Mouse (Mus musculus) CH12.LX (cell line): Measurements from ENCODE around the gene Ssbp2. TPM values are rescaled to one million over a fixed set of nuclear protein-coding genes. Genes with fewer than 3 reads are reported as not detected.

Source experiments
- DNase-seq: peaks from one replicate; pipeline ENCODE4 v3.0.0-alpha.2; 2013; ENCODE audit errors: extremely low read depth
- H3K27ac ChIP-seq: 2 replicates; pipeline ENCODE4 v1.5.1; 2012; ENCODE audit warnings: low read depth, mild to moderate bottlenecking, control low read depth, moderate library complexity; ENCODE audit not compliant: insufficient read depth
- H3K27me3 ChIP-seq: replicated peaks from 2 replicates; pipeline ENCODE3; 2012; ENCODE audit warnings: inconsistent platforms
- H3K36me3 ChIP-seq, 2 experiments: replicated peaks in 1 of 2; 2 replicates each; pipeline versions ENCODE3 to v1.6.1; 2012; ENCODE audit warnings: inconsistent platforms in 1 of 2, low read length in 1 of 2, mild to moderate bottlenecking in 1 of 2, mixed read lengths in 1 of 2, moderate library complexity in 1 of 2; ENCODE audit not compliant: control insufficient read depth in 1 of 2, insufficient read depth in 1 of 2
- H3K4me1 ChIP-seq, 2 experiments: 2 replicates each; pipeline ENCODE4 v1.6.1; 2012; ENCODE audit warnings: inconsistent platforms in 1 of 2, moderate library complexity in 1 of 2; ENCODE audit not compliant: insufficient read depth in 2 of 2, control insufficient read depth in 1 of 2
- H3K4me2 ChIP-seq: 2 replicates; pipeline ENCODE4 v1.6.1; 2012; ENCODE audit warnings: low read depth, mild to moderate bottlenecking, control low read depth; ENCODE audit not compliant: poor library complexity, insufficient read depth, severe bottlenecking
- H3K4me3 ChIP-seq, 3 experiments: fragments of 150-350 bp in 1 of 3; sonication (generic) in 1 of 3; replicated peaks in 1 of 3; 2 replicates each; pipeline versions ENCODE3 to v1.5.1; 2011 to 2012; ENCODE audit warnings: low read depth in 2 of 3, low read length in 2 of 3, mild to moderate bottlenecking in 2 of 3, moderate library complexity in 2 of 3, control low read depth in 1 of 3, improper control_type of control experiment in 1 of 3, inconsistent platforms in 1 of 3, mixed read lengths in 1 of 3; ENCODE audit not compliant: poor library complexity in 1 of 3
- H3K79me2 ChIP-seq: replicated peaks from 2 replicates; pipeline ENCODE4 v1.6.1; 2012; ENCODE audit warnings: mild to moderate bottlenecking, moderate library complexity; ENCODE audit not compliant: control insufficient read depth, poor library complexity, insufficient read depth, severe bottlenecking; ENCODE audit errors: extremely low read depth
- H3K9ac ChIP-seq: 2 replicates; pipeline ENCODE4 v1.6.1; 2012; ENCODE audit warnings: low read depth, mild to moderate bottlenecking, control low read depth, moderate library complexity; ENCODE audit not compliant: insufficient read depth
- H3K9me3 ChIP-seq: replicated peaks from 2 replicates; pipeline ENCODE3; 2012; ENCODE audit warnings: low read length, inconsistent platforms, mixed read lengths
- CHD1 ChIP-seq: IDR thresholded peaks from 2 replicates; pipeline ENCODE4 v1.6.1; 2012; ENCODE audit warnings: low read depth, low read length, improper control_type of control experiment, inconsistent platforms
- ELF1 ChIP-seq: IDR thresholded peaks from 2 replicates; pipeline ENCODE4 v1.6.1; 2014; ENCODE audit warnings: low read depth, mild to moderate bottlenecking, inconsistent platforms, low read length, improper control_type of control experiment
- ETS1 ChIP-seq: conservative IDR thresholded peaks from 2 replicates; pipeline ENCODE4 v1.6.1; 2012; ENCODE audit warnings: low read depth, mild to moderate bottlenecking, inconsistent platforms, low read length, improper control_type of control experiment, moderate library complexity
- GABPA ChIP-seq: IDR thresholded peaks from 2 replicates; pipeline ENCODE4 v1.6.1; 2012; ENCODE audit warnings: low read depth, low read length, improper control_type of control experiment, inconsistent platforms; ENCODE audit not compliant: insufficient replicate concordance
- HCFC1 ChIP-seq: IDR thresholded peaks from 2 replicates; pipeline ENCODE4 v1.6.1; 2012; ENCODE audit warnings: low read depth, mild to moderate bottlenecking, inconsistent platforms, low read length, improper control_type of control experiment
- IRF4 ChIP-seq: IDR thresholded peaks from 2 replicates; pipeline ENCODE4 v1.6.1; 2014; ENCODE audit warnings: low read depth, mild to moderate bottlenecking, inconsistent platforms, low read length, improper control_type of control experiment
- JUN ChIP-seq: IDR thresholded peaks from 2 replicates; pipeline ENCODE4 v1.6.1; 2011; ENCODE audit warnings: low read depth, mild to moderate bottlenecking, low read length, improper control_type of control experiment, moderate library complexity; ENCODE audit not compliant: insufficient read depth
- MAZ ChIP-seq: IDR thresholded peaks from 2 replicates; pipeline ENCODE4 v1.6.1; 2012; ENCODE audit warnings: low read depth, mild to moderate bottlenecking, inconsistent platforms, low read length, improper control_type of control experiment, moderate library complexity
- MEF2A ChIP-seq: IDR thresholded peaks from 2 replicates; pipeline ENCODE4 v1.6.1; 2014; ENCODE audit warnings: low read depth, mild to moderate bottlenecking, inconsistent platforms, low read length, improper control_type of control experiment, borderline replicate concordance
- MXI1 ChIP-seq: IDR thresholded peaks from 2 replicates; pipeline ENCODE4 v1.6.1; 2011; ENCODE audit warnings: mild to moderate bottlenecking, low read depth, low read length, improper control_type of control experiment
- NELFE ChIP-seq: IDR thresholded peaks from 2 replicates; pipeline ENCODE4 v1.6.1; 2011; ENCODE audit warnings: low read depth, low read length, improper control_type of control experiment
- NRF1 ChIP-seq: IDR thresholded peaks from 2 replicates; pipeline ENCODE4 v1.6.1; 2014; ENCODE audit warnings: low read depth, mild to moderate bottlenecking, inconsistent platforms, low read length, improper control_type of control experiment, moderate library complexity
- PAX5 ChIP-seq: IDR thresholded peaks from 2 replicates; pipeline ENCODE4 v1.6.1; 2012; ENCODE audit warnings: low read length, inconsistent platforms, mixed read lengths
- POLR2AphosphoS2 ChIP-seq: IDR thresholded peaks from 2 replicates; pipeline ENCODE4 v1.6.1; 2011; ENCODE audit warnings: low read depth, low read length, improper control_type of control experiment
- RAD21 ChIP-seq: IDR thresholded peaks from 2 replicates; pipeline ENCODE4 v1.6.1; 2011; ENCODE audit warnings: low read depth, mild to moderate bottlenecking, low read length, improper control_type of control experiment, moderate library complexity
- SMC3 ChIP-seq: IDR thresholded peaks from 2 replicates; pipeline ENCODE4 v1.6.1; 2011; ENCODE audit warnings: low read depth, low read length, improper control_type of control experiment
- TBP ChIP-seq: conservative IDR thresholded peaks from 2 replicates; pipeline ENCODE4 v1.6.1; 2011; ENCODE audit warnings: low read depth, low read length, improper control_type of control experiment
- TCF12 ChIP-seq: IDR thresholded peaks from 2 replicates; pipeline ENCODE4 v1.6.1; 2014; ENCODE audit warnings: low read depth, mild to moderate bottlenecking, inconsistent platforms, low read length, improper control_type of control experiment
- UBTF ChIP-seq: IDR thresholded peaks from 2 replicates; pipeline ENCODE4 v1.6.1; 2012; ENCODE audit warnings: low read depth, mild to moderate bottlenecking, inconsistent platforms, low read length, improper control_type of control experiment, moderate library complexity
- USF1 ChIP-seq: IDR thresholded peaks from 2 replicates; pipeline ENCODE4 v1.6.1; 2014; ENCODE audit warnings: low read depth, mild to moderate bottlenecking, inconsistent platforms, low read length, improper control_type of control experiment
- USF2 ChIP-seq: conservative IDR thresholded peaks from 2 replicates; pipeline ENCODE4 v1.6.1; 2011; ENCODE audit warnings: low read depth, low read length, improper control_type of control experiment
- ZKSCAN1 ChIP-seq: IDR thresholded peaks from 2 replicates; pipeline ENCODE4 v1.6.1; 2012; ENCODE audit warnings: low read depth, inconsistent platforms, low read length, improper control_type of control experiment, borderline replicate concordance
- ZMIZ1 ChIP-seq: IDR thresholded peaks from 2 replicates; pipeline ENCODE4 v1.6.1; 2012; ENCODE audit warnings: low read depth, mild to moderate bottlenecking, inconsistent platforms, low read length, improper control_type of control experiment
- dilution Hi-C: fragments of 300-500 bp; cut with MboI; formaldehyde crosslinking; loops from 2 replicates; pipeline ENCODE4 v1.14.3; 2020; ENCODE audit warnings: low sequenced_read_pairs; ENCODE audit not compliant: extremely low pct_unique_long_range_greater_than_20kb, extremely low pct_ligation_motif_present
- in situ Hi-C: fragments of 300-500 bp; cut with MboI; formaldehyde crosslinking; loops from 3 replicates; pipeline ENCODE4 v1.14.3; 2019; ENCODE audit warnings: low sequenced_read_pairs, low pct_ligation_motif_present, low pct_unique_long_range_greater_than_20kb, mixed read lengths
- polyA plus RNA-seq: library from polyadenylated mRNA; unstranded; fragments of >175 nt; gene quantifications from 2 replicates; pipeline ENCODE4 v1.2.1, GENCODE M21; 2012; ENCODE audit warnings: low read depth; ENCODE audit not compliant: insufficient read length
- total RNA-seq, 2 experiments: library from RNA; depleted of rRNA; stranded (reverse); fragments of 300-350 nt in 1 of 2; fragments of >200 nt in 1 of 2; gene quantifications; 2 replicates each; pipeline ENCODE4 v1.2.3; 2012 to 2014

Gene Ssbp2
- total and polyA plus RNA-seq, 3 experiments, result 1.9 to 3.6 (median 1.9) TPM

DNA sequence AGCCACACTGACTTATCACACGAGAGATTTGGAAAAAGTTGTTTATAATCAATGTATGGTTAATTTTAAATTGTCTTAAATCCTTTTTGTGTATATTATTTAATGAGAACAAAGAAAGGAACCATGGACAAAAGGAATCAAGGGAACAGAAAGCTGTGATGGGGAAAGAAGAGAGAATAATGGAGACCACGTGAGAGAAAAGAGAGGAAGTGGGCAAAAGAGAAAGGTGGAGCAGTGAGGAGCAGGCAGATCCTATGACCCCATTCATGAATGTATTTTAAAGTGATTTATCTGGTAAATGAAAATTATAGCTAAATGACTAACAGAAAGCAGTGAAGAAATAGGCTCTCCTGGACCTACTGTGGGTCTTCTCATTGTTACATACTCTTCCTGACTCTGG lies 128.4 kb downstream of the Ssbp2 start:
- dilution Hi-C loops (no loop called here), in situ Hi-C loops (no loop called here)
- H3K9me3 ChIP-seq, result no peaks in the 10 kb centered on the region
- no peak overlapping the region for H3K9ac ChIP-seq
- no peaks in the 10 kb centered on the region for H3K79me2 ChIP-seq
- no peak overlapping the region for H3K4me3 ChIP-seq
- H3K4me1 ChIP-seq, result no peaks in the 10 kb centered on the region
- no peak overlapping the region for H3K27ac ChIP-seq
- no peak for TF ChIP-seq PAX5
- TF ChIP-seq JUN, result no peak
- TF ChIP-seq NRF1, result no peak
- TF ChIP-seq HCFC1, result no peak
- no peak for TF ChIP-seq IRF4
- TF ChIP-seq ETS1, result no peak
- TF ChIP-seq ELF1, result no peak
- TF ChIP-seq CHD1, result no peak
- no peak for TF ChIP-seq MEF2A
- TF ChIP-seq SMC3, result no peak
- TF ChIP-seq TBP, result no peak
- no peak for TF ChIP-seq GABPA
- no peak for TF ChIP-seq MAZ
- no peak for TF ChIP-seq ZKSCAN1
- TF ChIP-seq RAD21, result no peak
- TF ChIP-seq UBTF, result no peak
- no peak for TF ChIP-seq USF2
- TF ChIP-seq USF1, result no peak
- TF ChIP-seq ZMIZ1, result no peak
- DNase-seq, result no peak
- H3K4me2 ChIP-seq, result no peak overlapping the region
- no peaks in the 10 kb centered on the region for H3K27me3 ChIP-seq
- H3K36me3 ChIP-seq, result no peaks in the 10 kb centered on the region

DNA sequence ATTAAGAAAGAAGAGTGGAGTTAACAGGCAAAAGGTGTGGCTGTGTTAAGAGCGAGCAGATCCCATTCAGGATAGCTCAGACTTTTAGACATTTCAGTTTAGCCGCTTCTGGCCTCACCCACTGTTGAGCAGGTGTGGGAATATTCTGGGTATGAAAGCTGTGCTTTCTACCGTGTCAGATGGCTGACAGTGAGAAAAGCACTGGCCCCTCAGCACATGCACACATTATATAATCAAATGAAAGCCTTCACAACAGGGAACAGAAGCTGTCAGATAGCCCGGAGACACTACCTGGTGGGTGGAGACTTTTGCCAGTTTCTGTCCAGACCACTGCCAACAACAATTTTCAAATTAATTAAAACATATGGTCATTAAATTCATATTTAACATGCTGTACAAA lies 131.8 kb downstream of the Ssbp2 start:
- Histone ChIP-seq H3K9ac (no peak overlapping the region), H3K4me3 (no peak overlapping the region), H3K27me3 (no peaks in the 10 kb centered on the region), H3K9me3 (no peaks in the 10 kb centered on the region), H3K4me1 (no peaks in the 10 kb centered on the region), H3K79me2 (no peaks in the 10 kb centered on the region), H3K4me2 (no peak overlapping the region), H3K36me3 (no peaks in the 10 kb centered on the region)
- DNase-seq, result no peak
- in situ Hi-C loops, result no loop called here
- TF ChIP-seq TCF12 (no peak), MXI1 (no peak), NELFE (no peak), POLR2AphosphoS2 (no peak), MEF2A (no peak), USF2 (no peak)
- TF ChIP-seq, all 38 proteins: peak for 0
- no peak overlapping the region for H3K27ac ChIP-seq
- dilution Hi-C loops, result no loop called here
